Mouse (Mus musculus) kidney, embryonic 15.5 days (tissue): ENCODE measurements around the gene Mybl2. TPM values are rescaled to one million over a fixed set of nuclear protein-coding genes. Genes with fewer than 3 reads are reported as not detected.
"Not testable (repeated sequence)": the region's sequence is repeated elsewhere in the genome, so short reads cannot be mapped to it uniquely, and the experiment has no call there.

Experiments
- ATAC-seq: fragments of 200-750 bp; cut with Nextera tagmentation; replicated peaks from 2 replicates; pipeline ENCODE4 v1.8.0; 2017; ENCODE audit warnings: moderate TSS enrichment; ENCODE audit not compliant: low FRiP score
- H3K27ac ChIP-seq: fragments of 300-500 bp; sonication (generic); 2 replicates; pipeline ENCODE4 v1.5.1; 2015; ENCODE audit warnings: mild to moderate bottlenecking, inconsistent platforms
- H3K27me3 ChIP-seq: fragments of 300-500 bp; sonication (generic); 2 replicates; pipeline ENCODE4 v1.6.1; 2015; ENCODE audit warnings: inconsistent platforms
- H3K36me3 ChIP-seq: fragments of 300-500 bp; sonication (generic); 2 replicates; pipeline ENCODE4 v1.6.1; 2015; ENCODE audit warnings: inconsistent platforms
- H3K4me1 ChIP-seq: fragments of 300-500 bp; sonication (generic); 2 replicates; pipeline ENCODE4 v1.6.1; 2015; ENCODE audit warnings: inconsistent platforms
- H3K4me2 ChIP-seq: fragments of 300-500 bp; sonication (generic); 2 replicates; pipeline ENCODE4 v1.6.1; 2015; ENCODE audit warnings: moderate library complexity, mild to moderate bottlenecking, inconsistent platforms
- H3K4me3 ChIP-seq: fragments of 300-500 bp; sonication (generic); replicated peaks from 2 replicates; pipeline ENCODE4 v1.5.1; 2015; ENCODE audit warnings: mild to moderate bottlenecking, inconsistent platforms
- H3K9ac ChIP-seq: fragments of 300-500 bp; sonication (generic); 2 replicates; pipeline ENCODE4 v1.6.1; 2015; ENCODE audit warnings: mild to moderate bottlenecking, inconsistent platforms
- H3K9me3 ChIP-seq: fragments of 300-500 bp; sonication (generic); replicated peaks from 2 replicates; pipeline ENCODE4 v1.6.1; 2016; ENCODE audit warnings: inconsistent platforms
- WGBS: fragments of 180-500 bp; shearing (Covaris S2); methylation state at CpG from one replicate; pipeline ENCODE4 v1.1.7; 2015; ENCODE audit warnings: mixed read lengths; 5-methylcytosine and 5-hydroxymethylcytosine counted together
- polyA plus RNA-seq: library from polyadenylated mRNA; unstranded; fragments of >200 nt; fragmentation: Nextera tagmentation; extraction: Ambion mirVana; gene quantifications from 2 replicates; pipeline ENCODE4 v1.2.1, GENCODE M21; 2015

Gene Mybl2
- polyA plus RNA-seq, 1 experiment from 2014 or later = 29.4 TPM

DNA sequence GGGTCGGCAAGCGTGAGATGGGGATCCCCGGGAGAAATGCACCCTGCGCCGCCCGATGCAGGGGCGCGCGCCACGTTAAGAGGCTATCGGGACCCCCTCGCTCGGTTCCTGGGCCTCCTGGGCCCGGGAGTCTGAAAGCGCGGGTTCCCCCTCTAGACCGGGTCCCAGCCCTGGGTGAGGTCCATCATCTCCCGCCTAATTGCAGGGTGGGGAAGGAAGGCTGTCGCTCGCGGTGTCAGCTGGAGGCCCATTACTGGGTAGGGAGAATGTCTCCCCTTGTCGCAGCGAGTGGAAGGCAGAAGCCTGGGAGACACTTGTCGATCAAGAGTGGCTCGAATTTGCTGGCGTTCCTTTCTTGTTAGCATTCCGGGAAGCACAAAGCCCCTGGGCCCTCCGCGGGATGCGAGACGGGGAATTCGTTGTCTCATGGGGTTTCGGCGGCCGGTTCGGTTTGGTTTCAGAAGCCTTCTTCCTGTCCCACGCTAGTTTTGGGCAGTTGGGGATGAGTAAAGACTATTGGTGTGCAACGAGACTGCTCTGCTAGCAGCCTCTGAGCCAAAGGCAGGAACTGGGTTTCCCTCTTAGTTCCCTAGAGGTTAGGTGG lies 506 bp downstream of the Mybl2 start:
- H3K4me2 ChIP-seq = peak overlapping the region; percentile 99
- H3K4me1 ChIP-seq = peaks cover 22% of the 10 kb centered on the region
- ATAC-seq = peak; percentile 55
- H3K9me3 ChIP-seq = no peaks in the 10 kb centered on the region
- peak overlapping the region; percentile 77 for H3K4me3 ChIP-seq
- 0 out of 2 replicates have a peak, but pooled peaks cover 4% of the 10 kb centered on the region for H3K36me3 ChIP-seq
- peak overlapping the region; percentile 70 for H3K9ac ChIP-seq
- no peaks in the 10 kb centered on the region for H3K27me3 ChIP-seq
- peak overlapping the region; percentile 68 for H3K27ac ChIP-seq
- under 1% methylated on average over 35 of the region's 38 CpGs for WGBS

DNA sequence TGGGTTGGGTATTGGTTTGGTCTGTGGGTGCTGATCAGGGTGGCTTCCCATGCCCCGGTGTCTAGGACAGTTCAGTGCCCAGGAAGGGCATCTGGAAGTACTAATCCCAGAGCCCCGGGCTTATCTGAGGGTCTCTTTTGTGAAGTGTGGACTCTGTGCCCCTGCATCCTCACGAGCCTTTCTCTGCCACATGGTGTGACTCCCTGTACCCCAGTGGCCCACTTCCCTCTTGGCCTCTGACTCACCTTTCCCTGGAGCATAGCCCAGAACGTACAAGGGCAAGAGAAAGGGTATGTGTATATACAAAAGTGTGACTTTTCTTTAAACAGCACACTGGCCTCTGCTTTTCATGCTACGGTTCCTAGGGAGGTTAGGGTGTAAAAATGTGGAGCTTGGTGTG lies 1.2 kb downstream of the Mybl2 start:
- no peak overlapping the region for H3K27ac ChIP-seq
- no peaks in the 10 kb centered on the region for H3K9me3 ChIP-seq
- peak overlapping the region; percentile 77 for H3K4me3 ChIP-seq
- peak overlapping the region; percentile 70 for H3K9ac ChIP-seq
- WGBS = 39% methylated on average over 5 of the region's 5 CpGs
- H3K4me1 ChIP-seq = peaks cover 22% of the 10 kb centered on the region
- ATAC-seq = no peak
- H3K27me3 ChIP-seq = no peaks in the 10 kb centered on the region
- H3K36me3 ChIP-seq = no peaks in the 10 kb centered on the region
- H3K4me2 ChIP-seq = peak overlapping the region; percentile 99

DNA sequence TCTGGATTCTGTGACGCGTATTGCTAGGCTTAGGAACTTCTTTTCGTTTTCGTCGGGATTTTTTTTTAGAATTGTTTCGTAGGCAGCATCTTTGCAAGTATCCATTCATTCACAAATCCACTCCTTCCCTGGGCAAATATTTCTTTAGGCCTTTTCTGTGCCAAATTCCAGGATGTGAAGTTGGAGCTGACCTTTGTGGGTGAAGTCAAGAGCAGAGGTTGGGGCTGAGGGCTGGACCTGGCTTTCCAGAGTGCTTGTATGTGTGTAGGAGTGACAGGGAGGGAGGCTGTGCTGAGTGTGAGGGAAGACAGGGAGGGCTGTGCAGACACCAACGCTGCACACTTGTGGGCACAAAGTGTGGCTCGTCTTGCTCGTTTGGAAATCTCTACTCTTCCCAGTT lies 2.1 kb downstream of the Mybl2 start:
- H3K4me2 ChIP-seq = peak overlapping the region; percentile 99
- WGBS = 82% methylated on average over 9 of the region's 9 CpGs

DNA sequence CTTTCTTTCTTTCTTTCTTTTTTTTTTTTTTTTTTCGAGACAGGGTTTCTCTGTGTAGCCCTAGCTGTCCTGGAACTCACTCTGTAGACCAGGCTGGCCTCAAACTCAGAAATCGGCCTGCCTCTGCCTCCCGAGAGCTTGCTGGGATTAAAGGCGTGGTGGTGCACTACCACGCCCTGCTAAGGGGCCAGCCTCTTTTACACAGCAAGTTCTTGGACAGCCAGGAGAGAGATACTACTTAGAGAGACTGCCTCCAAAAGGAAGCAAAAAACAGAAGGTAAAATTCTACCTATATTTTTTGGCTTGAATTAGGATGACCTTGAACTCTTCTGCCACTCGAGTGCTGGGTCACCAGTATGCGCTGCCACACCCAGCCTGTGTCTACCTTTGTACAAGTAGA lies 4.5 kb downstream of the Mybl2 start:
- H3K27ac ChIP-seq, H3K9ac ChIP-seq, H3K4me3 ChIP-seq, H3K9me3 ChIP-seq, H3K4me2 ChIP-seq, ATAC-seq, H3K27me3 ChIP-seq: not testable (repeated sequence)
- Histone ChIP-seq H3K36me3 (peaks cover 17% of the 10 kb centered on the region), H3K4me1 (peaks cover 17% of the 10 kb centered on the region)
- 93% methylated on average over 7 of the region's 7 CpGs for WGBS

More for the DNA sequence above, 2.1 kb downstream of the Mybl2 start:
- Histone ChIP-seq H3K36me3 (no peaks in the 10 kb centered on the region), H3K9me3 (no peaks in the 10 kb centered on the region), H3K27me3 (no peaks in the 10 kb centered on the region), H3K4me1 (peaks cover 22% of the 10 kb centered on the region), H3K4me3 (no peak overlapping the region), H3K27ac (no peak overlapping the region), H3K9ac (no peak overlapping the region)
- ATAC-seq = no peak

DNA sequence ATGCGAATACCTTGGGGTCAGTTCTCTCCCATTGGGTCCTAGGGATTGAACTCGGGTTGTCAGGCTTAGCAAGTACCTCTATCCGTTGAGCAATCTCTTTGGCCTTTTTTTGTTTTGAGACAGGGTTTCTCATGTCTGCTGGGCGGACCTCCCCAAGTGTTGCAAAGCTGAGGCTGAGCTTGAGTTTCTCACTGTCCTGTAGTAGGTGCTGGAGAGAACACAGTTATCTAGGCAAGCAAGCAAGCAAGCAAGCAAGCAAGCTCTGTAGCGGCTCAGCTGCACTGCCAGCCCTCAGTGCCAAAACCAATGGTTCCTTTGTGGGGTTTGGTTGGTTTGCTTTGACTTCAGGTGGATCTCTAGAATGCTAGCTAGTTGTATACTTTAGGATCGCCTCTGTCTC lies 6.1 kb downstream of the Mybl2 start:
- Histone ChIP-seq H3K27me3 (no peaks in the 10 kb centered on the region), H3K4me2 (no peak overlapping the region), H3K27ac (no peak overlapping the region), H3K9ac (no peak overlapping the region), H3K4me1 (peaks cover 7% of the 10 kb centered on the region), H3K9me3 (no peaks in the 10 kb centered on the region), H3K4me3 (no peak overlapping the region), H3K36me3 (peaks cover 30% of the 10 kb centered on the region)
- ATAC-seq = no peak
- WGBS = 83% methylated on average over 6 of the region's 6 CpGs

DNA sequence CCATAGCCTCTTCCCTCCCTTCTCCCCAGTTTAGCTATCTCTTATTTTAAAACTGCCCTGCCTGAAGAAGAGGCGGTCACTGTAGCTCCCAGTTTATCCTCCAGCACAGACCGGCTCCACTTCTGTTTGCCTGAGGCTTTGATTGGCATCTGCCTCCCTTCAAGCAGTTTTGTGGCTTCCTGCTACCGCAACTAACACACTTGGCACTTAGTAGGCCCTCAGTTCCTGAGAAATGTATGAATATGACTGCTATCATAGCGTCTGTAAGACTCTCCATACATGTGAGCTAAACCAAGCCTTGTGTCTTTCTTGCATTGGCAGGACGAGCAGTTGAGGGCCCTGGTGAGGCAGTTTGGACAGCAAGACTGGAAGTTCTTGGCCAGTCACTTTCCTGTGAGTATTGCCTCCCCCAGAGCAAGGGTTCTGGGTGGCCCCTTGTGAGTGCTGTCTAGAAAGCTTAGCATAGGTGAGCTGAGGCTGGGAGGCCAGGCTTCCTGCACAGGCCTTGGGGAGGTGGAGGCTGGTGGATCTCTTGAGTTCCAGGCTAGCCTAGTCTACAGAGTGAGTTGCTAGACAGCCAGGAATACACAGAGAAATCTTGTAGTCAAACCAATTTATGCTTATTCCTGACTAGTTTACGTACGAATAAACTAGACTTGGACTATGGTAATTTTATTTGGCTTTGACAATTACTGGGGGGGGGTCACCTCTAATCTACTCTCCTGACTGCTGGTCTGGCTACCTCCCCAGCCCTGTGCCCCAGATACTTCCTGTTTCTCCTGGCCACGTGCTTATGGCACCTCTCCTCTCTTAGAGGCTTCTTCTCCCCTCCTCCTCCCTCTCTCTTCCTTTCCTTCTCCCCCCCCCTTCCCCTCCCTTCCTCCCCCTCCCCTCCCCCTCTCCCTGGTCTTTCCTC lies 7.0 kb downstream of the Mybl2 start:
- Histone ChIP-seq H3K27ac (no peak overlapping the region), H3K9me3 (no peaks in the 10 kb centered on the region), H3K4me3 (no peak overlapping the region), H3K27me3 (no peaks in the 10 kb centered on the region), H3K9ac (no peak overlapping the region), H3K36me3 (peaks cover 36% of the 10 kb centered on the region), H3K4me2 (no peak overlapping the region), H3K4me1 (no peaks in the 10 kb centered on the region)
- 82% methylated on average over 8 of the region's 8 CpGs for WGBS
- ATAC-seq = no peak

DNA sequence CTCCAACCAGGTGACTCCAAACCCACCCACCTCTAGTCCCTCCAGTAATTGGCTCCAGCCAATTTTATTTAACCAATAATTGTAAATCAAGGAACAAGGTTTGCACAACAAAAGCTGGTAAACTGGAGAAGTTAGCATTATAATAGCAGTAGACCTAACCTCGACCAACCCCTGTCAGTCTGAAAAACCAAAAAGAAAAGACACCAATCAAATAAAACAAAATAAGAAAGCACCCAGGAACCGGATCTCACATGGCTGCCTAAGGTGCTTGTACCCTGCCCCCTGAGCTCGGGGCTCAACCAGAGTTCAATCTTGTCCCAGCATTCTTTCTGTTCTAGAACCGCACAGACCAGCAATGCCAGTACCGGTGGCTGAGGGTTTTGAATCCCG lies 7.6 kb downstream of the Mybl2 start:
- 66% methylated on average over 6 of the region's 6 CpGs for WGBS
- Histone ChIP-seq H3K4me3 (no peak overlapping the region), H3K27ac (no peak overlapping the region), H3K36me3 (peaks cover 39% of the 10 kb centered on the region), H3K9me3 (no peaks in the 10 kb centered on the region), H3K4me2 (no peak overlapping the region), H3K27me3 (no peaks in the 10 kb centered on the region), H3K4me1 (no peaks in the 10 kb centered on the region), H3K9ac (no peak overlapping the region)
- no peak for ATAC-seq

DNA sequence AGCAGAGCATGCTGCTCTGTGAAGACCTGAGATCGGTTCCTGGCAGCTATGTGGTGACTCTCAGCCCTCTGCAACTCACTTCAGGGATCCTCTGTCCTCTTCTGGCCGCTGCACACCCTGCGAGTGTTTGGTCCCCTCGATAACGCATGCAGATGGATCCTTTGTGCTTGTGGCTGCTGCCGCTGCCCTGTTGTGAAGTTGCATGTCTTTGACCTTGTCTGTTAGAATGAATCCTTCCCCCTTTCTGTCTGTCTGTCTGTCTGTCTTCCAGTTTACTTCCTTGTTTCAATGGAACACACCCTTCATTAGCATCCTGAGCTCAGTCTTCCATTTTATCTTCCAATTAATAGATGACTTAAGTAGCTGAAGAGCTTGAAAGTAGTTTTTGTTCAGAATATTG lies 11.8 kb downstream of the Mybl2 start:
- Histone ChIP-seq H3K27me3 (no peaks in the 10 kb centered on the region), H3K4me3 (no peak overlapping the region), H3K9ac (no peak overlapping the region), H3K36me3 (peaks cover 62% of the 10 kb centered on the region), H3K4me1 (no peaks in the 10 kb centered on the region), H3K4me2 (no peak overlapping the region), H3K9me3 (no peaks in the 10 kb centered on the region), H3K27ac (no peak overlapping the region)
- 85% methylated on average over 6 of the region's 6 CpGs for whole genome bisulfite sequencing
- no peak for ATAC-seq

DNA sequence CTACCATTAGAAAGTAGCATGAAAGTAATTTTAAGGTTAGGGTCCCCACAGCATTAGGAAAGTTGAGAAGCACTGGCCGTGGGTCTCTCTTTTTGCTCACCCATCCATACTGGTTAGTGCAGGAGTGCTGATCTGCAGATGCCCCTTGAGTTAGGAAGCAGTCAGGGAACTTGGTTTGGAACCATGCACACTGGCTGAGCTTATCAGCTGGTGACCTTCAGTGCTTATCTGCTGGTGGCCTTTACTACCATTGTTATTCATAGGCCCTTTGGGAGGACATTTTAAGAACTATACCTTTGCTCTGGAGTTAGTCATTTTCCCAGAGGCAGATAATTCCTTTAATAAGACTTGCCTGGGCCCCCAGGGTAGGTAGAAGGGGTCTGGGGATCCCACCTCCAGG lies 12.7 kb downstream of the Mybl2 start:
- Histone ChIP-seq H3K27ac (no peak overlapping the region), H3K9me3 (no peaks in the 10 kb centered on the region), H3K4me3 (no peak overlapping the region), H3K4me2 (no peak overlapping the region), H3K36me3 (peaks cover 69% of the 10 kb centered on the region), H3K27me3 (no peaks in the 10 kb centered on the region), H3K9ac (no peak overlapping the region), H3K4me1 (no peaks in the 10 kb centered on the region)
- WGBS = 90% methylated on average over 1 of the region's 1 CpGs
- no peak for ATAC-seq

DNA sequence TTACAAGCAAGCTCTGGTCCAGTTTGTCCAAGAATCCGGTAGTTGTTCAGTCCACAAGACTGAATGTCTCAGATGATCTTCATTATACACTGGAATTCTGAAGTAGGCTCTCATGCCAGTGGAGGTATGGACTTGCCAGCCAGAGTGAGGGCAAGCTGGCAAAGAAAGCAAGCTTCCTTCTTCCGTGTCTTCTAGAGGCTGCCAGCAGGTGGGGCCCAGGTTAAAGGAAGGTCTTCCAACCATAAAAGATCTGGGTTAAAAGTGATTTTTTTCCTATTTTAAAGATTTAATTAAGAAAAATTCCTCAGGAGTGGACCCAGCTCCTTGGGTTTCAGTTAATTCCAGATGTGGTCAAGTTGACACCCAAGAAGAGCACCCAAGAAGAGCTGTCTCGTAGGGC lies 15.7 kb downstream of the Mybl2 start:
- Histone ChIP-seq H3K36me3 (peaks cover 69% of the 10 kb centered on the region), H3K27me3 (no peaks in the 10 kb centered on the region), H3K4me1 (no peaks in the 10 kb centered on the region), H3K4me2 (no peak overlapping the region), H3K27ac (no peak overlapping the region), H3K9me3 (no peaks in the 10 kb centered on the region), H3K4me3 (no peak overlapping the region), H3K9ac (no peak overlapping the region)
- no peak for ATAC-seq
- 89% methylated on average over 3 of the region's 3 CpGs for WGBS

DNA sequence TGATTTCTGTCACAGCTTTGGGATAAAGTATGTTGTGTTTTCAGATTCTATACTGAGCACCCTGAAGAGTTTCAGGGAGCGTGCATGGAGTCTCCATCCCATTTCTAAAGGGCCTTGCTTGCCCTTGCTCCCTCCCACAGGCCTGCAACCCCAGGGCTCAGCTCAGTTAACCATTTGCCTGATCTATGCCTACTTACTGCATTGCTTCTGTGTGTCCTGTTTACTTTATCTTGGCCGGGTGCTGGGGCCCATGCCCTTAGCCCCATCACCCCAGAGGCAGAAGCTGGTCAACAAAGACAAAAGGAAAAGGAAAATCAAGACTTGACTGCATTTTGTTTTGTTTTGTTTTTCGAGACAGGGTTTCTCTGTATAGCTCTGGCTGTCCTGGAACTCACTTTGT lies 17.1 kb downstream of the Mybl2 start:
- Histone ChIP-seq H3K9me3 (no peaks in the 10 kb centered on the region), H3K4me3 (no peak overlapping the region), H3K4me2 (no peak overlapping the region), H3K9ac (no peak overlapping the region), H3K27me3 (no peaks in the 10 kb centered on the region), H3K4me1 (no peaks in the 10 kb centered on the region), H3K36me3 (peaks cover 70% of the 10 kb centered on the region), H3K27ac (no peak overlapping the region)
- ATAC-seq = no peak
- WGBS = 76% methylated on average over 3 of the region's 3 CpGs

DNA sequence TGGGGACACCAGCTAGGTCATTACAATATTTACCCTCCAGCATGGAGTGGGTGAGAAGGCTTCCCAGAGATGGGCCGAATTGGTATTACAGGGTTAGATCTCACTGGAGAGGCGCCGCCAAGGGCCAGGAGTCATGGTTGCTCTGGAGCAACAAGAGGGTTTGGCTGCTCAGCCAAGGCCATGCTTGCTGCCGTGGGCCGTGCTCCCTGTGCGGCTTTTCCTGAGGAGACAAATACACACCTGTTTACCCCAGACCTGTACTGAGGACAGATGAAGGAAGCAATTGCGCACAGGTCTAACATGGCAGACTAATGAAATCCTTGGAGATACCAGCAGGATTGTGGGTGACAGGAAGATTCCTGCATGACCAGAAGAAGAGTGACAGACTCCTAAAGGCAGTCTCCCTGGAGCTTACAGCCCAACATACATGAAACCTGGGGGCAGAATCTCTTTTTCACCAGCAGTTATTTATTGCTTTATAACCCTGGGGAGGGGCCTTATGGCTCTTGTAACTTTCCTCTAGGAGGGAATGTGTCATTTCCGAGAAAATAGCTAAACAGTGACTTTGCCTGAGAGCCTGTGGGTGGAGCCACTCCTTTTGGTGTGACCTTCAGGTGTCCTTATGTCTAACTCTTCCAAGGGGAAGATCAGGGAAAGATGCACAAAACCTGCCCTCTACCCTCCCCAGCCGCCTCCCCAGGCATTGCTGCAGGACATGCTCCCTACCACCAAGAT lies 18.7 kb downstream of the Mybl2 start:
- no peaks in the 10 kb centered on the region for H3K27me3 ChIP-seq
- H3K9me3 ChIP-seq = no peaks in the 10 kb centered on the region
- H3K4me3 ChIP-seq = no peak overlapping the region
- H3K9ac ChIP-seq = no peak overlapping the region
- H3K4me1 ChIP-seq = no peaks in the 10 kb centered on the region
- H3K27ac ChIP-seq = no peak overlapping the region
- H3K36me3 ChIP-seq = peaks cover 75% of the 10 kb centered on the region
- H3K4me2 ChIP-seq = no peak overlapping the region
- no peak for ATAC-seq
- 79% methylated on average over 9 of the region's 9 CpGs for WGBS
